ENCODE assay signal across 19 mouse cellular contexts in genomic region chr2:28605789-28606541, GRCm38 (mm10). TPM values are rescaled to one million over a fixed set of nuclear protein-coding genes. Genes with fewer than 3 reads are reported as not detected.
DNase-seq lines count a peak whose midpoint lies in the region; ATAC-seq and TF ChIP-seq lines count a peak whose summit lies in the region.
"Had no signal": no experiment of that assay in that cellular context is flagged by ENCODE, and none has a peak within 500 bp of the region (broad histone marks: within the 10 kb centered on the region; RNA-seq: fewer than 3 reads in every experiment).

No protein-coding gene starts in this region.

- H3K9me3 ChIP-seq in limb, embryonic 14.5 days (ENCODE audit: control insufficient read depth, low read length), result no peaks in the 10 kb centered on the region
- H3K9me3 ChIP-seq in limb, embryonic 10.5 days (replicated peaks), result no peaks in the 10 kb centered on the region
- H3K9me3 ChIP-seq in G1E (replicated peaks), result no peaks in the 10 kb centered on the region
- H3K9me3 ChIP-seq: forebrain, embryonic 12.5 days; hindbrain, embryonic 12.5 days; midbrain, embryonic 10.5 days had no signal

- TF ChIP-seq CTCF in G1E (IDR thresholded peaks at IDR 0.05; ENCODE audit: low read depth, low read length), result no peak
- TF ChIP-seq CTCF in brain, embryonic 14.5 days (IDR thresholded peaks at IDR 0.05; ENCODE audit: borderline replicate concordance, extremely low read depth, insufficient read depth, insufficient read length), result no peak

- 0 out of 2 replicates have a peak, but pooled peaks have one; percentile 15 for ATAC-seq in limb, embryonic 14.5 days (ENCODE audit: low FRiP score, low read depth)
- ATAC-seq in G1E (ENCODE audit: extremely low read depth, insufficient number of reproducible peaks, low FRiP score, poor library complexity, severe bottlenecking), result no peak
- ATAC-seq in megakaryocyte-erythroid progenitor cell, adult 5-6 weeks (replicated peaks; ENCODE audit: low FRiP score, low TSS enrichment, poor library complexity, severe bottlenecking), result peak; percentile 42
- ATAC-seq: intestine, postnatal 0 days; lung, postnatal 0 days had no signal

- no peak for TF ChIP-seq POLR2A in limb, embryonic 14.5 days (IDR thresholded peaks at IDR 0.05; ENCODE audit: borderline replicate concordance, extremely low read depth, insufficient read depth, insufficient read length)
- no peak for TF ChIP-seq POLR2A in brain, embryonic 14.5 days (IDR thresholded peaks at IDR 0.05; ENCODE audit: borderline replicate concordance, extremely low read depth, insufficient read depth, insufficient read length, poor library complexity, severe bottlenecking)

- no peak overlapping the region for H3K9ac ChIP-seq in limb, embryonic 14.5 days (ENCODE audit: low read depth, low read length, severe bottlenecking)
- H3K9ac ChIP-seq: forebrain, embryonic 12.5 days; hindbrain, embryonic 12.5 days had no signal

- H3K4me3 ChIP-seq in limb, embryonic 14.5 days (replicated peaks; ENCODE audit: low read length), result no peak overlapping the region
- H3K4me3 ChIP-seq in limb, embryonic 10.5 days, result no peak overlapping the region
- H3K4me3 ChIP-seq in G1E (ENCODE audit: low read depth, low read length), result peak overlapping the region; percentile 33; the same call in 1 of the 2 replicates
- H3K4me3 ChIP-seq: forebrain, embryonic 12.5 days; hindbrain, embryonic 12.5 days; midbrain, embryonic 10.5 days had no signal

- H3K4me2 ChIP-seq in limb, embryonic 14.5 days (replicated peaks; ENCODE audit: low read depth, low read length, severe bottlenecking), result no peak overlapping the region
- H3K4me2 ChIP-seq: forebrain, embryonic 12.5 days; hindbrain, embryonic 12.5 days had no signal

- DNase-seq in limb, embryonic 14.5 days (ENCODE audit: low spot score), result no peak
- no peak for DNase-seq in limb, embryonic 10.5 days (ENCODE audit: low spot score)
- no peak for DNase-seq in G1E (ENCODE audit: low spot score)
- peak; percentile 44 for DNase-seq in brain, embryonic 14.5 days (ENCODE audit: low read depth)
- no peak for DNase-seq in layer of hippocampus, adult 8-10 months (ENCODE audit: low spot score in 2 of 2)
- no peak for DNase-seq in adrenal gland, adult 18-20 months (ENCODE audit: low spot score in 2 of 2)
- DNase-seq: cerebellum, adult 18-20 months; embryo, embryonic 11 days; thymus, adult 18-20 months had no signal

- 48% methylated on average over 14 of the region's 14 CpGs for WGBS in limb, embryonic 14.5 days
- WGBS in limb, embryonic 10.5 days, result 79% methylated on average over 14 of the region's 14 CpGs

- H3K4me1 ChIP-seq in limb, embryonic 14.5 days (ENCODE audit: control insufficient read depth, insufficient read depth, low read length), result no peaks in the 10 kb centered on the region
- H3K4me1 ChIP-seq in limb, embryonic 10.5 days, result peaks cover 15% of the 10 kb centered on the region
- peaks cover 85% of the 10 kb centered on the region for H3K4me1 ChIP-seq in G1E (ENCODE audit: insufficient read depth, low read depth, low read length)
- H3K4me1 ChIP-seq: forebrain, embryonic 12.5 days had no signal

- no peaks in the 10 kb centered on the region for H3K36me3 ChIP-seq in limb, embryonic 14.5 days (ENCODE audit: control insufficient read depth, insufficient read depth, low read length)
- no peaks in the 10 kb centered on the region for H3K36me3 ChIP-seq in limb, embryonic 10.5 days
- H3K36me3 ChIP-seq in G1E (replicated peaks), result peaks cover 46% of the 10 kb centered on the region
- H3K36me3 ChIP-seq: forebrain, embryonic 12.5 days; hindbrain, embryonic 12.5 days; midbrain, embryonic 10.5 days had no signal

- no peak overlapping the region for H3K27ac ChIP-seq in limb, embryonic 14.5 days (replicated peaks; ENCODE audit: low read depth, low read length)
- H3K27ac ChIP-seq in limb, embryonic 10.5 days, result no peak overlapping the region
- H3K27ac ChIP-seq: forebrain, embryonic 12.5 days; hindbrain, embryonic 12.5 days; midbrain, embryonic 10.5 days had no signal

- no peaks in the 10 kb centered on the region for H3K27me3 ChIP-seq in limb, embryonic 14.5 days (ENCODE audit: control insufficient read depth, insufficient read depth, low read length)
- no peaks in the 10 kb centered on the region for H3K27me3 ChIP-seq in limb, embryonic 10.5 days (ENCODE audit: low read depth, poor library complexity, severe bottlenecking)
- H3K27me3 ChIP-seq in G1E (ENCODE audit: insufficient read depth, low read length), result no peaks in the 10 kb centered on the region
- H3K27me3 ChIP-seq: forebrain, embryonic 12.5 days had no signal

RNA-seq across cellular contexts. Expression of gene Gfi1b, which starts 15.8 kb away (rescaled TPM):
- polyA plus RNA-seq in limb, embryonic 14.5 days (2012; rRNA removed), result 0.33 and 0.51 TPM in 2 replicates
- 0.29 and 0.32 TPM in 2 replicates for polyA plus RNA-seq in limb, embryonic 14.5 days (2014; fragmentation: Nextera tagmentation; extraction: Ambion mirVana)
- polyA plus RNA-seq in limb, embryonic 10.5 days (2016; fragmentation: Nextera tagmentation; extraction: Ambion mirVana), result 3.5 and 4.2 TPM in 2 replicates
- total RNA-seq in G1E (2014; fragmentation: Nextera tagmentation) (537 and 588 TPM in 2 replicates), G1E (2017) (104 and 131 TPM in 2 replicates)
- polyA plus RNA-seq in G1E (2012), result 649 and 739 TPM in 2 replicates
- 0.09 and 0.33 TPM in 2 replicates for polyA plus RNA-seq in brain, embryonic 14.5 days (2012; rRNA removed)
- total RNA-seq in megakaryocyte-erythroid progenitor cell, adult 5-6 weeks (2014; fragmentation: Nextera tagmentation), result 331 and 332 TPM in 2 replicates
- 91.3 and 113 TPM in 2 replicates for total RNA-seq in megakaryocyte-erythroid progenitor cell, adult 5-6 weeks (2017)
- total RNA-seq in layer of hippocampus, adult 8-10 months (2022), result not detected
- total RNA-seq in adrenal gland, adult 18-20 months (2021), result not detected
- polyA plus RNA-seq: intestine, postnatal 0 days had no signal

RNA-seq across cellular contexts. Expression of gene Gtf3c5, which starts 22.4 kb away (rescaled TPM):
- 52.4 and 52.6 TPM in 2 replicates for polyA plus RNA-seq in limb, embryonic 14.5 days (2012; rRNA removed)
- 29.7 and 31.1 TPM in 2 replicates for polyA plus RNA-seq in limb, embryonic 14.5 days (2014; fragmentation: Nextera tagmentation; extraction: Ambion mirVana)
- polyA plus RNA-seq in limb, embryonic 10.5 days (2016; fragmentation: Nextera tagmentation; extraction: Ambion mirVana), result 69.9 and 71.6 TPM in 2 replicates
- total RNA-seq in G1E (2014; fragmentation: Nextera tagmentation) (60.2 and 60.9 TPM in 2 replicates), G1E (2017) (16.6 and 19.0 TPM in 2 replicates)
- 19.6 and 26.0 TPM in 2 replicates for polyA plus RNA-seq in G1E (2012)
- 45.9 and 51.4 TPM in 2 replicates for polyA plus RNA-seq in brain, embryonic 14.5 days (2012; rRNA removed)
- 33.9 and 43.0 TPM in 2 replicates for total RNA-seq in megakaryocyte-erythroid progenitor cell, adult 5-6 weeks (2014; fragmentation: Nextera tagmentation)
- 18.8 and 25.7 TPM in 2 replicates for total RNA-seq in megakaryocyte-erythroid progenitor cell, adult 5-6 weeks (2017)
- total RNA-seq in layer of hippocampus, adult 8-10 months (2022), result 10 to 100 TPM; 18.6 to 21.2 (median 19.5) TPM
- total RNA-seq in adrenal gland, adult 18-20 months (2021), result 10 to 100 TPM; 15.2 to 17.2 TPM

RNA-seq across cellular contexts. Expression of gene Tsc1, which starts 35.1 kb away (rescaled TPM):
- polyA plus RNA-seq in limb, embryonic 14.5 days (2012; rRNA removed), result 18.5 and 20.4 TPM in 2 replicates
- 15.7 and 17.8 TPM in 2 replicates for polyA plus RNA-seq in limb, embryonic 14.5 days (2014; fragmentation: Nextera tagmentation; extraction: Ambion mirVana)
- 24.2 and 26.9 TPM in 2 replicates for polyA plus RNA-seq in limb, embryonic 10.5 days (2016; fragmentation: Nextera tagmentation; extraction: Ambion mirVana)
- total RNA-seq in G1E (2014; fragmentation: Nextera tagmentation) (35.7 and 39.0 TPM in 2 replicates), G1E (2017) (22.1 and 26.6 TPM in 2 replicates)
- 3.5 and 5.8 TPM in 2 replicates for polyA plus RNA-seq in G1E (2012)
- polyA plus RNA-seq in brain, embryonic 14.5 days (2012; rRNA removed), result 35.8 and 40.6 TPM in 2 replicates
- 20.1 and 32.0 TPM in 2 replicates for total RNA-seq in megakaryocyte-erythroid progenitor cell, adult 5-6 weeks (2014; fragmentation: Nextera tagmentation)
- 10.9 and 24.3 TPM in 2 replicates for total RNA-seq in megakaryocyte-erythroid progenitor cell, adult 5-6 weeks (2017)
- total RNA-seq in layer of hippocampus, adult 8-10 months (2022), result 10 to 100 TPM; 42.0 to 55.4 (median 49.8) TPM
- 10 to 100 TPM; 18.5 to 21.3 TPM for total RNA-seq in adrenal gland, adult 18-20 months (2021)

RNA-seq across cellular contexts. Expression of gene Cel, which starts 42.8 kb away (rescaled TPM):
- 0.06 and 0.12 TPM in 2 replicates for polyA plus RNA-seq in limb, embryonic 14.5 days (2012; rRNA removed)
- not detected in 2 replicates for polyA plus RNA-seq in limb, embryonic 14.5 days (2014; fragmentation: Nextera tagmentation; extraction: Ambion mirVana)
- polyA plus RNA-seq in limb, embryonic 10.5 days (2016; fragmentation: Nextera tagmentation; extraction: Ambion mirVana), result not detected in 2 replicates
- total RNA-seq in G1E (2014; fragmentation: Nextera tagmentation) (not detected in 2 replicates), G1E (2017) (not detected in 2 replicates)
- not detected in 2 replicates for polyA plus RNA-seq in G1E (2012)
- polyA plus RNA-seq in brain, embryonic 14.5 days (2012; rRNA removed), result 0.10 and 0.14 TPM in 2 replicates
- total RNA-seq in megakaryocyte-erythroid progenitor cell, adult 5-6 weeks (2014; fragmentation: Nextera tagmentation), result not detected in 2 replicates
- not detected in 2 replicates for total RNA-seq in megakaryocyte-erythroid progenitor cell, adult 5-6 weeks (2017)
- total RNA-seq in layer of hippocampus, adult 8-10 months (2022), result not detected
- total RNA-seq in adrenal gland, adult 18-20 months (2021), result not detected
- total RNA-seq: CH12.LX; granulocyte monocyte progenitor cell, adult 5-6 weeks had no signal
- polyA plus RNA-seq: forebrain, embryonic 12.5 days; heart, embryonic 14.5 days; hindbrain, embryonic 12.5 days; limb, embryonic 11.5 days; lung, postnatal 0 days; midbrain, embryonic 10.5 days had no signal

Comparison
In these comparisons a context has a peak if more than half of its experiments do, and no peak if none do; other contexts are left out.
1. RNA of gene Gfi1b, which starts 15.8 kb away (total RNA-seq): 104 to 588 TPM in G1E and 91.3 to 332 TPM in megakaryocyte-erythroid progenitor cell, adult 5-6 weeks; not detected in adrenal gland, adult 18-20 months and not detected in layer of hippocampus, adult 8-10 months; every median in the first group is over 10 times any median in the second.